In genomic region chr13:45693126-45693525, GRCm38 (mm10) we compare ENCODE assay signal across 11 mouse cellular contexts.
DNase-seq lines count a peak whose midpoint lies in the region; ATAC-seq and TF ChIP-seq lines count a peak whose summit lies in the region.
"Had no signal": no experiment of that assay in that cellular context is flagged by ENCODE, and none has a peak within 500 bp of the region (broad histone marks: within the 10 kb centered on the region; RNA-seq: fewer than 3 reads in every experiment).

No protein-coding gene starts in this region.

- H3K9me3 ChIP-seq in heart, postnatal 0 days (replicated peaks; ENCODE audit: control insufficient read depth, low read length): no peaks in the 10 kb centered on the region
- H3K9me3 ChIP-seq in lung, postnatal 0 days (ENCODE audit: low read length): no peaks in the 10 kb centered on the region
- H3K9me3 ChIP-seq in embryonic facial prominence, embryonic 10.5 days: no peaks in the 10 kb centered on the region
- H3K9me3 ChIP-seq: hindbrain, embryonic 15.5 days had no signal

- no peak for TF ChIP-seq EP300 in heart, postnatal 0 days (IDR thresholded peaks at IDR 0.05; ENCODE audit: low read depth)
- peak; percentile 41 for TF ChIP-seq EP300 in lung, postnatal 0 days (IDR thresholded peaks at IDR 0.05)

- peaks cover 28% of the 10 kb centered on the region for H3K4me1 ChIP-seq in heart, postnatal 0 days (ENCODE audit: control insufficient read depth, insufficient read depth)
- H3K4me1 ChIP-seq in lung, postnatal 0 days (ENCODE audit: insufficient read depth, low read depth, low read length): peaks cover 9% of the 10 kb centered on the region; the same call in 1 of the 2 replicates
- H3K4me1 ChIP-seq in embryonic facial prominence, embryonic 10.5 days: peaks cover 18% of the 10 kb centered on the region

- peak overlapping the region; percentile 54 for H3K27ac ChIP-seq in heart, postnatal 0 days (ENCODE audit: low read depth)
- peak overlapping the region; percentile 52 for H3K27ac ChIP-seq in lung, postnatal 0 days (ENCODE audit: low read length)
- peak overlapping the region; percentile 55; the same call in 1 of the 2 replicates for H3K27ac ChIP-seq in embryonic facial prominence, embryonic 10.5 days (replicated peaks)
- H3K27ac ChIP-seq: hindbrain, embryonic 15.5 days; liver, embryonic 14.5 days; midbrain, embryonic 10.5 days had no signal

- no peak overlapping the region for H3K4me3 ChIP-seq in heart, postnatal 0 days (ENCODE audit: low read depth, low read length)
- no peak overlapping the region for H3K4me3 ChIP-seq in lung, postnatal 0 days (ENCODE audit: low read depth, low read length)
- no peak overlapping the region for H3K4me3 ChIP-seq in embryonic facial prominence, embryonic 10.5 days
- H3K4me3 ChIP-seq: hindbrain, embryonic 15.5 days; midbrain, embryonic 10.5 days had no signal

- H3K4me2 ChIP-seq in heart, postnatal 0 days (ENCODE audit: low read depth, low read length): no peak overlapping the region
- H3K4me2 ChIP-seq in lung, postnatal 0 days (replicated peaks; ENCODE audit: low read depth, low read length): no peak overlapping the region
- H3K4me2 ChIP-seq: hindbrain, embryonic 15.5 days had no signal

- H3K9ac ChIP-seq in heart, postnatal 0 days (replicated peaks; ENCODE audit: low read depth, low read length): no peak overlapping the region
- H3K9ac ChIP-seq in lung, postnatal 0 days (replicated peaks; ENCODE audit: low read depth): no peak overlapping the region
- H3K9ac ChIP-seq: hindbrain, embryonic 15.5 days; liver, embryonic 14.5 days had no signal

- DNase-seq in heart, postnatal 0 days (ENCODE audit: low spot score): no peak
- DNase-seq in heart, postnatal 25 days (ENCODE audit: low spot score): no peak
- peak; percentile 42 for DNase-seq in lung, postnatal 0 days (ENCODE audit: low spot score)
- no peak for DNase-seq in lung, postnatal 10 days
- DNase-seq in embryonic facial prominence, embryonic 10.5 days (ENCODE audit: low spot score): no peak
- peak; percentile 11 to 20 for DNase-seq in natural killer cell, adult 2 months (ENCODE audit: low spot score in 2 of 2)
- DNase-seq in adrenal gland, adult 2 months: no peak
- DNase-seq: cerebellum, adult 11-12 months had no signal

- no peaks in the 10 kb centered on the region for H3K27me3 ChIP-seq in heart, postnatal 0 days (ENCODE audit: control insufficient read depth, insufficient read depth, low read length)
- no peaks in the 10 kb centered on the region for H3K27me3 ChIP-seq in lung, postnatal 0 days (replicated peaks; ENCODE audit: insufficient read depth, low read length)
- H3K27me3 ChIP-seq in embryonic facial prominence, embryonic 10.5 days (replicated peaks; ENCODE audit: low read depth, poor library complexity, severe bottlenecking): no peaks in the 10 kb centered on the region
- H3K27me3 ChIP-seq: hindbrain, embryonic 15.5 days had no signal

- intact Hi-C loops in heart, postnatal 25 days (cut with DNase I): no loop called here

- TF ChIP-seq CTCF in heart, postnatal 0 days (IDR thresholded peaks at IDR 0.05; ENCODE audit: low read depth): no peak
- TF ChIP-seq CTCF in lung, postnatal 0 days (IDR thresholded peaks at IDR 0.05): no peak

- WGBS in heart, postnatal 0 days: 45% methylated on average over 4 of the region's 4 CpGs
- WGBS in lung, postnatal 0 days: 47% methylated on average over 4 of the region's 4 CpGs
- 83% methylated on average over 4 of the region's 4 CpGs for WGBS in embryonic facial prominence, embryonic 10.5 days

- no peak for ATAC-seq in heart, postnatal 0 days (ENCODE audit: insufficient read depth, low read depth)
- ATAC-seq in lung, postnatal 0 days: no peak

- no peaks in the 10 kb centered on the region for H3K36me3 ChIP-seq in heart, postnatal 0 days (replicated peaks; ENCODE audit: control insufficient read depth, insufficient read depth, low read length)
- no peaks in the 10 kb centered on the region for H3K36me3 ChIP-seq in lung, postnatal 0 days (ENCODE audit: insufficient read depth, low read length)
- H3K36me3 ChIP-seq in embryonic facial prominence, embryonic 10.5 days (replicated peaks): peaks cover 3% of the 10 kb centered on the region; the same call in 1 of the 2 replicates
- H3K36me3 ChIP-seq: hindbrain, embryonic 15.5 days; midbrain, embryonic 10.5 days had no signal

Comparison
In these comparisons a context has a peak if more than half of its experiments do, and no peak if none do; other contexts are left out.
1. DNase-seq: peak in lung, postnatal 0 days (single experiment) and natural killer cell, adult 2 months (2 of 2); none in heart, postnatal 0 days (single experiment), heart, postnatal 25 days (single experiment), lung, postnatal 10 days (single experiment), embryonic facial prominence, embryonic 10.5 days (single experiment) and adrenal gland, adult 2 months (single experiment).
2. Peak in every context shown above with its lines, with median percentiles within 50 percentile points of each other: H3K27ac ChIP-seq.